Mouse (Mus musculus) MEL (cell line): Measurements from ENCODE around the gene Pfkfb3. TPM values are rescaled to one million over a fixed set of nuclear protein-coding genes. Genes with fewer than 3 reads are reported as not detected.
A peak's percentile ranks its signal among the peaks of the same experiment; 100 is the strongest.

Source experiments
- DNase-seq: peaks from one replicate; pipeline ENCODE4 v3.0.0; 2011; ENCODE audit warnings: low read depth, low spot score
- H3K27ac ChIP-seq: 2 replicates; pipeline ENCODE4 v1.5.1; 2012; ENCODE audit warnings: low read depth, mild to moderate bottlenecking, control low read depth, low read length, moderate library complexity; ENCODE audit not compliant: control insufficient read depth
- H3K27me3 ChIP-seq, 2 experiments: fragments of 150-350 bp in 1 of 2; sonication (generic) in 1 of 2; 2 replicates each; pipeline ENCODE4 v1.6.1; 2012; ENCODE audit warnings: low read length in 2 of 2, mild to moderate bottlenecking in 2 of 2, improper control_type of control experiment in 1 of 2, moderate library complexity in 1 of 2; ENCODE audit not compliant: insufficient read depth in 2 of 2, control insufficient read depth in 1 of 2
- H3K36me3 ChIP-seq, 2 experiments: 2 replicates each; pipeline ENCODE4 v1.6.1; 2012 to 2014; ENCODE audit warnings: low read length in 2 of 2, improper control_type of control experiment in 1 of 2, inconsistent platforms in 1 of 2, mild to moderate bottlenecking in 1 of 2; ENCODE audit not compliant: insufficient read depth in 2 of 2, control insufficient read depth in 1 of 2
- H3K4me1 ChIP-seq, 2 experiments: fragments of 150-350 bp in 1 of 2; sonication (generic) in 1 of 2; 2 replicates each; pipeline ENCODE4 v1.6.1; 2012; ENCODE audit warnings: low read length in 2 of 2, improper control_type of control experiment in 1 of 2, mild to moderate bottlenecking in 1 of 2; ENCODE audit not compliant: insufficient read depth in 2 of 2, control insufficient read depth in 1 of 2
- H3K4me3 ChIP-seq, 2 experiments: fragments of 150-350 bp in 1 of 2; sonication (generic) in 1 of 2; 2 replicates each; pipeline ENCODE4 v1.5.1; 2012; ENCODE audit warnings: low read depth in 2 of 2, low read length in 2 of 2, mild to moderate bottlenecking in 2 of 2, moderate library complexity in 2 of 2, control low read depth in 1 of 2, improper control_type of control experiment in 1 of 2; ENCODE audit not compliant: control insufficient read depth in 1 of 2, insufficient read depth in 1 of 2
- H3K79me2 ChIP-seq: 2 replicates; pipeline ENCODE4 v1.6.1; 2012; ENCODE audit warnings: mild to moderate bottlenecking, low read length, moderate library complexity; ENCODE audit not compliant: control insufficient read depth, poor library complexity, insufficient read depth
- H3K9ac ChIP-seq: 2 replicates; pipeline ENCODE4 v1.6.1; 2012; ENCODE audit warnings: low read depth, mild to moderate bottlenecking, control low read depth, low read length, moderate library complexity; ENCODE audit not compliant: control insufficient read depth, poor library complexity, severe bottlenecking
- H3K9me3 ChIP-seq: fragments of 150-350 bp; sonication (generic); replicated peaks from 2 replicates; pipeline ENCODE4 v1.6.1; 2012; ENCODE audit warnings: mild to moderate bottlenecking, low read length, improper control_type of control experiment, moderate library complexity; ENCODE audit not compliant: insufficient read depth
- BHLHE40 ChIP-seq: IDR thresholded peaks from 2 replicates; pipeline ENCODE4 v1.6.1; 2012; ENCODE audit warnings: low read depth, mild to moderate bottlenecking, inconsistent platforms, low read length, improper control_type of control experiment, borderline replicate concordance
- CHD1 ChIP-seq: IDR thresholded peaks from 2 replicates; pipeline ENCODE4 v1.6.1; 2012; ENCODE audit warnings: low read depth, mild to moderate bottlenecking, inconsistent platforms, low read length, improper control_type of control experiment
- CHD2 ChIP-seq: IDR thresholded peaks from 2 replicates; pipeline ENCODE4 v1.6.1; 2011; ENCODE audit warnings: low read length, improper control_type of control experiment
- CTCF ChIP-seq, 3 experiments: IDR thresholded peaks in 2 of 3; conservative IDR thresholded peaks in 1 of 3; 2 replicates each; pipeline ENCODE4 v1.5.1; 2011 to 2012; ENCODE audit warnings: low read length in 3 of 3, low read depth in 2 of 3, mild to moderate bottlenecking in 2 of 3, improper control_type of control experiment in 1 of 3, inconsistent platforms in 1 of 3, mixed read lengths in 1 of 3, moderate library complexity in 1 of 3; ENCODE audit not compliant: control insufficient read depth in 1 of 3, insufficient read depth in 1 of 3, poor library complexity in 1 of 3, severe bottlenecking in 1 of 3
- E2F4 ChIP-seq: IDR thresholded peaks from 2 replicates; pipeline ENCODE4 v1.6.1; 2011; ENCODE audit warnings: low read depth, low read length, improper control_type of control experiment, borderline replicate concordance
- ELF1 ChIP-seq: IDR thresholded peaks from 2 replicates; pipeline ENCODE4 v1.6.1; 2014; ENCODE audit warnings: low read depth, mild to moderate bottlenecking, inconsistent platforms, low read length, improper control_type of control experiment, moderate library complexity
- EP300 ChIP-seq, 2 experiments: IDR thresholded peaks; 2 replicates each; pipeline ENCODE4 v1.6.1; 2011; ENCODE audit warnings: improper control_type of control experiment in 2 of 2, low read length in 2 of 2, low read depth in 1 of 2, mild to moderate bottlenecking in 1 of 2
- ETS1 ChIP-seq: IDR thresholded peaks from 2 replicates; pipeline ENCODE4 v1.6.1; 2012; ENCODE audit warnings: low read depth, mild to moderate bottlenecking, inconsistent platforms, low read length, improper control_type of control experiment, moderate library complexity
- GATA1 ChIP-seq: IDR thresholded peaks from 2 replicates; pipeline ENCODE4 v1.6.1; 2011; ENCODE audit warnings: low read depth, low read length, improper control_type of control experiment
- HCFC1 ChIP-seq: IDR thresholded peaks from 2 replicates; pipeline ENCODE4 v1.6.1; 2012; ENCODE audit warnings: low read depth, mild to moderate bottlenecking, inconsistent platforms, low read length, improper control_type of control experiment, moderate library complexity
- JUND ChIP-seq: IDR thresholded peaks from 2 replicates; pipeline ENCODE4 v1.6.1; 2011; ENCODE audit warnings: low read depth, mild to moderate bottlenecking, improper control_type of control experiment, low read length
- KAT2A ChIP-seq: conservative IDR thresholded peaks from 2 replicates; pipeline ENCODE4 v1.6.1; 2012; ENCODE audit warnings: low read depth, low read length, improper control_type of control experiment, inconsistent platforms
- MAFK ChIP-seq: IDR thresholded peaks from 2 replicates; pipeline ENCODE4 v1.6.1; 2011; ENCODE audit warnings: low read depth, mild to moderate bottlenecking, low read length, improper control_type of control experiment, borderline replicate concordance
- MAX ChIP-seq: IDR thresholded peaks from 2 replicates; pipeline ENCODE4 v1.6.1; 2011; ENCODE audit warnings: low read length, improper control_type of control experiment
- MAZ ChIP-seq: IDR thresholded peaks from 2 replicates; pipeline ENCODE4 v1.6.1; 2012; ENCODE audit warnings: low read depth, mild to moderate bottlenecking, inconsistent platforms, low read length, improper control_type of control experiment
- MEF2A ChIP-seq: IDR thresholded peaks from 2 replicates; pipeline ENCODE4 v1.6.1; 2014; ENCODE audit warnings: low read depth, mild to moderate bottlenecking, inconsistent platforms, low read length, improper control_type of control experiment; ENCODE audit not compliant: poor library complexity, insufficient replicate concordance, severe bottlenecking; ENCODE audit errors: extremely low read depth
- MXI1 ChIP-seq: IDR thresholded peaks from 2 replicates; pipeline ENCODE4 v1.6.1; 2011; ENCODE audit warnings: mild to moderate bottlenecking, low read depth, low read length, improper control_type of control experiment
- MYB ChIP-seq: IDR thresholded peaks from 2 replicates; pipeline ENCODE4 v1.6.1; 2011; ENCODE audit warnings: mild to moderate bottlenecking, low read depth, low read length, improper control_type of control experiment
- MYC ChIP-seq: IDR thresholded peaks from 2 replicates; pipeline ENCODE4 v1.6.1; 2011; ENCODE audit warnings: low read depth, mild to moderate bottlenecking, low read length, improper control_type of control experiment, moderate library complexity
- NELFE ChIP-seq: IDR thresholded peaks from 2 replicates; pipeline ENCODE4 v1.6.1; 2011; ENCODE audit warnings: low read depth, low read length, improper control_type of control experiment
- NRF1 ChIP-seq: IDR thresholded peaks from 2 replicates; pipeline ENCODE4 v1.6.1; 2014; ENCODE audit warnings: low read depth, mild to moderate bottlenecking, inconsistent platforms, low read length, improper control_type of control experiment, moderate library complexity; ENCODE audit not compliant: poor library complexity, insufficient read depth, severe bottlenecking
- POLR2AphosphoS2 ChIP-seq: IDR thresholded peaks from 2 replicates; pipeline ENCODE4 v1.6.1; 2011; ENCODE audit warnings: low read length, improper control_type of control experiment
- POLR2AphosphoS5 ChIP-seq: IDR thresholded peaks from 2 replicates; pipeline ENCODE4 v1.6.1; 2012; ENCODE audit warnings: low read depth, borderline replicate concordance, mild to moderate bottlenecking, inconsistent platforms, low read length, moderate library complexity, mixed read lengths
- RAD21 ChIP-seq: IDR thresholded peaks from 2 replicates; pipeline ENCODE4 v1.6.1; 2011; ENCODE audit warnings: mild to moderate bottlenecking, low read depth, low read length, improper control_type of control experiment
- RCOR1 ChIP-seq: IDR thresholded peaks from 2 replicates; pipeline ENCODE4 v1.6.1; 2012; ENCODE audit warnings: low read depth, mild to moderate bottlenecking, inconsistent platforms, low read length, improper control_type of control experiment
- SIN3A ChIP-seq: IDR thresholded peaks from 2 replicates; pipeline ENCODE4 v1.6.1; 2012; ENCODE audit warnings: low read length, improper control_type of control experiment, inconsistent platforms
- SMC3 ChIP-seq: IDR thresholded peaks from 2 replicates; pipeline ENCODE4 v1.6.1; 2011; ENCODE audit warnings: low read depth, low read length, improper control_type of control experiment
- TAL1 ChIP-seq: IDR thresholded peaks from 2 replicates; pipeline ENCODE4 v1.6.1; 2012; ENCODE audit warnings: mild to moderate bottlenecking, inconsistent platforms, low read length, moderate library complexity, mixed read lengths
- TBP ChIP-seq: IDR thresholded peaks from 2 replicates; pipeline ENCODE4 v1.8.0; 2011; ENCODE audit warnings: low read depth, low read length, improper control_type of control experiment
- TCF12 ChIP-seq: IDR thresholded peaks from 2 replicates; pipeline ENCODE4 v1.6.1; 2014; ENCODE audit warnings: low read depth, mild to moderate bottlenecking, inconsistent platforms, low read length, improper control_type of control experiment, moderate library complexity
- UBTF ChIP-seq: IDR thresholded peaks from 2 replicates; pipeline ENCODE4 v1.6.1; 2012; ENCODE audit warnings: low read depth, mild to moderate bottlenecking, inconsistent platforms, low read length, improper control_type of control experiment, moderate library complexity, borderline replicate concordance; ENCODE audit not compliant: insufficient read depth
- USF1 ChIP-seq: IDR thresholded peaks from 2 replicates; pipeline ENCODE4 v1.6.1; 2014; ENCODE audit warnings: low read depth, mild to moderate bottlenecking, inconsistent platforms, low read length, improper control_type of control experiment, moderate library complexity
- USF2 ChIP-seq, 2 experiments: IDR thresholded peaks; 2 replicates each; pipeline ENCODE4 v1.6.1; 2011 to 2012; ENCODE audit warnings: improper control_type of control experiment in 2 of 2, low read length in 2 of 2, borderline replicate concordance in 1 of 2, inconsistent platforms in 1 of 2, low read depth in 1 of 2, mild to moderate bottlenecking in 1 of 2; ENCODE audit not compliant: insufficient read depth in 1 of 2
- ZC3H11A ChIP-seq: IDR thresholded peaks from 2 replicates; pipeline ENCODE4 v1.6.1; 2012; ENCODE audit warnings: low read depth, mild to moderate bottlenecking, inconsistent platforms, low read length, improper control_type of control experiment
- ZMIZ1 ChIP-seq: IDR thresholded peaks from 2 replicates; pipeline ENCODE4 v1.6.1; 2012; ENCODE audit warnings: low read depth, mild to moderate bottlenecking, inconsistent platforms, low read length, improper control_type of control experiment, moderate library complexity
- ZNF384 ChIP-seq: IDR thresholded peaks from 2 replicates; pipeline ENCODE4 v1.6.1; 2012; ENCODE audit warnings: low read depth, mild to moderate bottlenecking, inconsistent platforms, low read length, improper control_type of control experiment
- polyA plus RNA-seq, 2 experiments: library from polyadenylated mRNA; stranded (reverse) in 1 of 2; unstranded in 1 of 2; fragments of >175 nt in 1 of 2; fragments of >200 nt in 1 of 2; gene quantifications; 2 replicates each; pipeline versions ENCODE4 v1.2.1 to v1.2.4; 2012; ENCODE audit warnings: low replicate concordance in 2 of 2, low read depth in 1 of 2; ENCODE audit not compliant: insufficient read length in 2 of 2, insufficient read depth in 1 of 2, missing spikeins in 1 of 2
- total RNA-seq: library from RNA; depleted of rRNA; stranded (reverse); fragments of 300-350 nt; gene quantifications from 2 replicates; pipeline ENCODE4 v1.2.3, GENCODE M21; 2012

The Pfkfb3 gene
- total and polyA plus RNA-seq, 3 experiments, result 9.9 to 13.8 TPM; not detected in 1

GRCm38 (mm10) chr2:11425421-11426131 is 128.3 kb downstream of the Pfkfb3 start:
- Histone ChIP-seq H3K36me3 (peaks cover 0 to 12% of the 10 kb centered on the region in 2 experiments; a peak in 2 of 4 replicates), H3K9me3 (no peaks in the 10 kb centered on the region), H3K79me2 (no peaks in the 10 kb centered on the region), H3K4me1 (peaks cover 3 to 22% of the 10 kb centered on the region in 2 experiments; a peak in 3 of 4 replicates), H3K27me3 (no peaks in the 10 kb centered on the region), H3K4me3 (no peak overlapping the region), H3K27ac (no peak overlapping the region), H3K9ac (no peak overlapping the region)
- peak; percentile 80 for DNase-seq
- TF ChIP-seq CHD1 (no peak), NRF1 (no peak), MAX (no peak), MEF2A (no peak), HCFC1 (no peak), MAFK (no peak), ELF1 (no peak), JUND (peak; percentile 67; the same call in 1 of the 2 replicates), POLR2AphosphoS2 (no peak), E2F4 (no peak), ZMIZ1 (no peak), GATA1 (peak; percentile 90), MXI1 (0 out of 2 replicates have a peak, but pooled peaks have one; percentile 44), KAT2A (no peak), UBTF (no peak), ZC3H11A (no peak), TCF12 (peak; percentile 90), MYB (no peak), NELFE (no peak), ZNF384 (no peak), SIN3A (peak; percentile 66; the same call in 1 of the 2 replicates), USF1 (no peak), POLR2AphosphoS5 (no peak), SMC3 (no peak), RAD21 (no peak), TAL1 (peak; percentile 76), MYC (no peak), MAZ (no peak), ETS1 (peak; percentile 88), USF2 (IDR thresholded peaks at IDR 0.05; ENCODE audit: borderline replicate concordance in 1 of 2, insufficient read depth in 1 of 2, low read depth in 1 of 2, low read length in 2 of 2) (no peak), CTCF (IDR thresholded peaks at IDR 0.05 in 2 of 3, conservative IDR thresholded peaks at IDR 0.05 in 1 of 3; ENCODE audit: control insufficient read depth in 1 of 3, insufficient read depth in 1 of 3, low read depth in 2 of 3, low read length in 3 of 3, poor library complexity in 1 of 3, severe bottlenecking in 1 of 3) (no peak), TBP (no peak), BHLHE40 (peak; percentile 50; the same call in 1 of the 2 replicates), RCOR1 (peak; percentile 69), EP300 (IDR thresholded peaks at IDR 0.05; ENCODE audit: low read depth in 1 of 2, low read length in 2 of 2) (peak; percentile 84 to 85), CHD2 (no peak)
